Mouse (Mus musculus) forebrain, postnatal 0 days (tissue): ENCODE results near the gene Rpl23a. TPM values are rescaled to one million over a fixed set of nuclear protein-coding genes. Genes with fewer than 3 reads are reported as not detected.

Experiments used
- ATAC-seq: fragments of 200-750 bp; cut with Nextera tagmentation; 2 replicates; pipeline ENCODE4 v1.8.0; 2017; ENCODE audit warnings: mild to moderate bottlenecking, moderate library complexity
- DNase-seq: peaks from one replicate; pipeline ENCODE4 v3.0.0-alpha.2; 2015
- H3K27ac ChIP-seq: fragments of 300-500 bp; sonication (generic); 2 replicates; pipeline ENCODE4 v1.5.1; 2014; ENCODE audit warnings: low read depth, mild to moderate bottlenecking, antibody characterized with exemption, low read length, moderate library complexity, mixed read lengths
- H3K27me3 ChIP-seq: fragments of 300-500 bp; sonication (generic); 2 replicates; pipeline ENCODE4 v1.6.1; 2014; ENCODE audit warnings: mild to moderate bottlenecking, low read length, mixed read lengths; ENCODE audit not compliant: insufficient read depth
- H3K36me3 ChIP-seq: fragments of 300-500 bp; sonication (generic); 2 replicates; pipeline ENCODE4 v1.6.1; 2014; ENCODE audit warnings: mild to moderate bottlenecking, moderate library complexity; ENCODE audit not compliant: insufficient read depth
- H3K4me1 ChIP-seq: fragments of 300-500 bp; sonication (generic); 2 replicates; pipeline ENCODE4 v1.6.1; 2014; ENCODE audit warnings: antibody characterized with exemption; ENCODE audit not compliant: insufficient read depth
- H3K4me2 ChIP-seq: fragments of 300-500 bp; sonication (generic); 2 replicates; pipeline ENCODE4 v1.6.1; 2014; ENCODE audit warnings: low read depth, mild to moderate bottlenecking, moderate library complexity
- H3K4me3 ChIP-seq: fragments of 300-500 bp; sonication (generic); 2 replicates; pipeline ENCODE4 v1.5.1; 2014; ENCODE audit warnings: low read depth, low read length, mixed read lengths
- H3K9ac ChIP-seq: fragments of 300-500 bp; sonication (generic); 2 replicates; pipeline ENCODE4 v1.6.1; 2014; ENCODE audit warnings: mild to moderate bottlenecking
- H3K9me3 ChIP-seq: fragments of 300-500 bp; sonication (generic); 2 replicates; pipeline ENCODE4 v1.6.1; 2016; ENCODE audit warnings: low read length
- CTCF ChIP-seq: sonication (generic); IDR thresholded peaks from 2 replicates; pipeline ENCODE4 v1.5.1; 2016; ENCODE audit warnings: antibody characterized with exemption, control low read depth, low read depth
- WGBS: fragments of 180-500 bp; shearing (Covaris S2); extraction: QIAGEN DNeasy Blood & Tissue Kit; methylation state at CpG from one replicate; pipeline ENCODE4 v1.1.7; 2014; 5-methylcytosine and 5-hydroxymethylcytosine counted together
- polyA plus RNA-seq: library from polyadenylated mRNA; unstranded; fragments of >200 nt; fragmentation: Nextera tagmentation; extraction: Ambion mirVana; gene quantifications from 2 replicates; pipeline ENCODE4 v1.2.1, GENCODE M21; 2015
- total RNA-seq: library from RNA; depleted of rRNA; stranded (reverse); fragments of >200 nt; gene quantifications from 2 replicates; pipeline ENCODE4 v1.2.3, GENCODE M21; 2014

Gene Rpl23a
- total and polyA plus RNA-seq, 2 experiments from 2014 or later: 772 to 938 TPM

- Histone ChIP-seq H3K36me3 (peaks cover 22% of the 10 kb centered on the region), H3K9me3 (no peaks in the 10 kb centered on the region), H3K27ac (peak overlapping the region; percentile 47; the same call in 1 of the 2 replicates), H3K27me3 (no peaks in the 10 kb centered on the region), H3K9ac (peak overlapping the region; percentile 91), H3K4me1 (peaks cover 13% of the 10 kb centered on the region), H3K4me3 (peak overlapping the region; percentile 90), H3K4me2 (peak overlapping the region; percentile 55)
- 59% methylated on average over 10 of the region's 10 CpGs for WGBS
- no peak for DNase-seq
- no peak for ATAC-seq
- no peak for TF ChIP-seq CTCF
Measured at GRCm38 (mm10) chr11:78183884-78184514, 615 bp upstream of the Rpl23a start.

GRCm38 (mm10) chr11:78182450-78182849, 934 bp downstream of the Rpl23a start:
- Histone ChIP-seq H3K27ac (no peak overlapping the region; the same call in 1 of the 2 replicates), H3K4me3 (peak overlapping the region; percentile 90), H3K4me1 (peaks cover 14% of the 10 kb centered on the region), H3K27me3 (no peaks in the 10 kb centered on the region), H3K9me3 (no peaks in the 10 kb centered on the region), H3K4me2 (peak overlapping the region; percentile 55), H3K9ac (peak overlapping the region; percentile 91), H3K36me3 (peaks cover 22% of the 10 kb centered on the region)
- TF ChIP-seq CTCF: no peak
- DNase-seq (no peak), ATAC-seq (no peak)
- WGBS: 11% methylated on average over 7 of the region's 7 CpGs

- no peak for ATAC-seq
Measured at GRCm38 (mm10) chr11:78181830-78182357, 1.5 kb downstream of the Rpl23a start.

GRCm38 (mm10) chr11:78180081-78180761, 3.2 kb downstream of the Rpl23a start:
- no peak for TF ChIP-seq CTCF
- Histone ChIP-seq H3K36me3 (peaks cover 22% of the 10 kb centered on the region), H3K9ac (no peak overlapping the region), H3K27me3 (no peaks in the 10 kb centered on the region), H3K4me2 (no peak overlapping the region), H3K4me3 (no peak overlapping the region), H3K9me3 (no peaks in the 10 kb centered on the region), H3K4me1 (peaks cover 21% of the 10 kb centered on the region), H3K27ac (no peak overlapping the region)
- no peak for ATAC-seq
- 76% methylated on average over 6 of the region's 6 CpGs for WGBS
- DNase-seq: no peak

More at GRCm38 (mm10) chr11:78181830-78182357, 1.5 kb downstream of the Rpl23a start:
- H3K27ac ChIP-seq: no peak overlapping the region
- H3K4me2 ChIP-seq: peak overlapping the region; percentile 55
- no peak for TF ChIP-seq CTCF
- peak overlapping the region; percentile 91 for H3K9ac ChIP-seq
- H3K36me3 ChIP-seq: peaks cover 22% of the 10 kb centered on the region
- WGBS: 42% methylated on average over 2 of the region's 2 CpGs
- H3K9me3 ChIP-seq: no peaks in the 10 kb centered on the region
- H3K27me3 ChIP-seq: no peaks in the 10 kb centered on the region
- DNase-seq: no peak
- peaks cover 19% of the 10 kb centered on the region for H3K4me1 ChIP-seq
- H3K4me3 ChIP-seq: peak overlapping the region; percentile 90

GRCm38 (mm10) chr11:78179438-78179999, 3.9 kb downstream of the Rpl23a start:
- DNase-seq (no peak), ATAC-seq (no peak)
- peak; percentile 0 for TF ChIP-seq CTCF
- Histone ChIP-seq H3K4me3 (peak overlapping the region; percentile 51; the same call in 1 of the 2 replicates), H3K4me1 (peaks cover 21% of the 10 kb centered on the region), H3K9me3 (no peaks in the 10 kb centered on the region), H3K4me2 (peak overlapping the region; percentile 73), H3K36me3 (peaks cover 22% of the 10 kb centered on the region), H3K27me3 (no peaks in the 10 kb centered on the region), H3K27ac (0 out of 2 replicates have a peak overlapping the region, but pooled peaks have one; percentile 83), H3K9ac (0 out of 2 replicates have a peak overlapping the region, but pooled peaks have one; percentile 58)
- 30% methylated on average over 8 of the region's 8 CpGs for WGBS

GRCm38 (mm10) chr11:78178859-78179437, 4.4 kb downstream of the Rpl23a start:
- H3K4me1 ChIP-seq: peaks cover 20% of the 10 kb centered on the region
- WGBS: 5% methylated on average over 29 of the region's 29 CpGs
- H3K4me3 ChIP-seq: peak overlapping the region; percentile 51
- peaks cover 22% of the 10 kb centered on the region for H3K36me3 ChIP-seq
- ATAC-seq: no peak
- no peaks in the 10 kb centered on the region for H3K27me3 ChIP-seq
- peak overlapping the region; percentile 83 for H3K27ac ChIP-seq
- peak overlapping the region; percentile 58 for H3K9ac ChIP-seq
- peak overlapping the region; percentile 73 for H3K4me2 ChIP-seq
- TF ChIP-seq CTCF: peak; percentile 32
- peak; percentile 81 for DNase-seq
- H3K9me3 ChIP-seq: no peaks in the 10 kb centered on the region
